Comparison of ENCODE assay signal across 9 mouse cellular contexts in the genomic region with DNA sequence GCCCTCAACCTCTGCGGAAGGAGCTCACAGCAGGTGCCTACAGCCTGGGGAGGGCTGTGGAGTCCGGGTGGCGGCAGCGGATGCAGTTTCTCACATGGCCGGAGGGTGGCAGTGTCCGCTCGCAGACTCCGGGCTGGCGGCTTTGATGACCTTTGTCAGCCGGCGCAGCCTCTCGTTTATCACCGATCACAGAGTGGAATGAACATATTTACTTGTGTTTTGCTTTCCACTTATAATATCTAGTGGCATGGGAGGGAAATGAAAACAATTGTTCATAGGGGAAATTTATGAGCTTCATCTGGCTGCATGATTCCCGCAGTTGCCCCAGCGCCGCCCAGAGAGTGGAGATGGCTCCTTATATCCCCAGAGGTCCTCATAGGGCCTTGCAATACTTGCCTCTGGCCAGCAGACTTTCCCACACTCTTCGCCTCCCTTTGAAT.
DNase-seq lines count a peak whose midpoint lies in the region; ATAC-seq lines count a peak whose summit lies in the region.
"Had no signal": no experiment of that assay in that cellular context is flagged by ENCODE, and none has a peak within 500 bp of the region (broad histone marks: within the 10 kb centered on the region; RNA-seq: fewer than 3 reads in every experiment).

No protein-coding gene starts in this region.

- peaks cover 6% of the 10 kb centered on the region; the same call in 1 of the 2 replicates for H3K9me3 ChIP-seq in hindbrain, embryonic 12.5 days (replicated peaks)
- H3K9me3 ChIP-seq: liver, embryonic 15.5 days had no signal

- H3K27ac ChIP-seq in hindbrain, embryonic 12.5 days: no peak overlapping the region
- H3K27ac ChIP-seq: liver, embryonic 15.5 days had no signal

- no peaks in the 10 kb centered on the region for H3K36me3 ChIP-seq in hindbrain, embryonic 12.5 days
- H3K36me3 ChIP-seq: liver, embryonic 15.5 days had no signal

- H3K9ac ChIP-seq in hindbrain, embryonic 12.5 days: no peak overlapping the region
- H3K9ac ChIP-seq: liver, embryonic 15.5 days had no signal

- peak; percentile 50; the same call in 1 of the 2 replicates for ATAC-seq in hindbrain, embryonic 12.5 days (ENCODE audit: low FRiP score)
- ATAC-seq in activated CD4-positive, CD25-positive, alpha-beta regulatory T cell, adult 4 months: no peak

- 5% methylated on average over 17 of the region's 17 CpGs for WGBS in hindbrain, embryonic 12.5 days

- peak; percentile 57 to 88 for DNase-seq in adrenal gland, adult (ENCODE audit: inconsistent age in 2 of 2, low spot score in 1 of 2)
- peak; percentile 60 for DNase-seq in cerebellum, adult 9-11 months
- DNase-seq in frontal cortex, postnatal 25 days (ENCODE audit: low spot score in 2 of 2): peak; percentile 65 to 73
- DNase-seq in layer of hippocampus, postnatal 25 days (ENCODE audit: extremely low spot score in 1 of 2, low spot score in 1 of 2): peak; percentile 69 to 83
- DNase-seq in lung, postnatal 4 days: peak; percentile 71 to 83
- peak; percentile 51 for DNase-seq in retina, postnatal 7 days (ENCODE audit: low read depth, low spot score)

- peaks cover 4% of the 10 kb centered on the region; the same call in 1 of the 2 replicates for H3K4me1 ChIP-seq in hindbrain, embryonic 12.5 days
- H3K4me1 ChIP-seq: liver, embryonic 15.5 days had no signal

- peaks cover 4% of the 10 kb centered on the region; the same call in 1 of the 2 replicates for H3K27me3 ChIP-seq in hindbrain, embryonic 12.5 days

- H3K4me2 ChIP-seq in hindbrain, embryonic 12.5 days (replicated peaks): peak overlapping the region; percentile 42
- H3K4me2 ChIP-seq: liver, embryonic 15.5 days had no signal

- no peak overlapping the region for H3K4me3 ChIP-seq in hindbrain, embryonic 12.5 days
- H3K4me3 ChIP-seq: liver, embryonic 15.5 days had no signal
